Mouse (Mus musculus): Measurements from ENCODE around the gene Sycn. TPM values are rescaled to one million over a fixed set of nuclear protein-coding genes. Genes with fewer than 3 reads are reported as not detected.

Sycn gene
- total RNA-seq, 2 experiments from 2014 or later = not detected

- peak; percentile 60 for ATAC-seq (replicated peaks; ENCODE audit: poor library complexity, severe bottlenecking)
Measured at GRCm38 (mm10) chr7:28583570-28584344, 43.1 kb downstream of the Sycn start.

DNA sequence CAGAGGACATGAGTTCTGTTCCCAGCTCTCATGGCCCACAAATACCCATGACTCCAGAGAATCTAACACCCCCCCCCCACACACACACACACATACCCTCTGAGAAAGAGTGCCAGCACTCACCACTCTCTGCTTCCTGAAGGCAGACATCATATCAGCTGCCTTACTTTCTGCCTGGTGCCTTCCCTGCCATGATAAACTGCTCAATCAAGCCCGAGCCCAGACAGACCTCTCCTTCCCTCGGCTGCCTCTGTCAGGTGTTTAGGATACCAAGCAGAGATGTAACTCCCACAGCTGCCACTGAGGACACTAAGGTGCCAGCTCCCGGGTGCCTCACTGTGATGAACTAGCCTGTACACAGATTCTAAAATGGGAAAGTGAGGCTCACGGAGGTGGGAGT is 43.8 kb downstream of the Sycn start:
- no peak for ATAC-seq (replicated peaks; ENCODE audit: poor library complexity, severe bottlenecking)

DNA sequence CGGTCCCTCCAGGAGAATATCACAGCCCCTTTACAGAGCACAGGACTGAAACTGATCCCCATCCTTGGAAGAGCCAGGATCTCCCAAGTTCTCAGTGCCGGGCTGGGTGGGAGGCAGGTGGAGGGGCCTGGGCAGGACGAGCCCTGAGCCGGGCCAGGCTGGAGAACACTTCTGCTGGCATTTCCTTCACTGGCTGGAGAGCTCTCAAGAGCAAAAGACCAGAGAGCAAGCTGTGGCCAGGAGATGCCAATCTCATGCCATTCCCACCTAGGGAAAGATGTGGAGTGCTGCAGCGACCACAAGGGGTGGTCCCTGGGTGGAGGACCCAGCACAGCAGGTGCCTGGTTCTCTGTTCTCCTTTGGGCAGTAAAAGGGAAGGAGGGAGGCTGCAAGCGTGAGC is 44.3 kb downstream of the Sycn start:
- no peak for ATAC-seq (replicated peaks; ENCODE audit: poor library complexity, severe bottlenecking)

- ATAC-seq (replicated peaks; ENCODE audit: poor library complexity, severe bottlenecking) = peak; percentile 36; the same call in 1 of the 2 replicates
Measured at GRCm38 (mm10) chr7:28586663-28587411, 46.2 kb downstream of the Sycn start.

GRCm38 (mm10) chr7:28587644-28588043 is 47.0 kb downstream of the Sycn start:
- no peak for ATAC-seq (replicated peaks; ENCODE audit: poor library complexity, severe bottlenecking)

Other genes with a start within 250 kb of the Sycn start
- gene Selenov, start 249.7 kb upstream of the Sycn start, total RNA-seq (2014; fragmentation: Nextera tagmentation) = not detected in 2 replicates
- gene Selenov, start 249.7 kb upstream of the Sycn start, total RNA-seq (2017) = not detected in 2 replicates
- gene Dll3, start 238.6 kb upstream of the Sycn start, total RNA-seq (2014; fragmentation: Nextera tagmentation) = not detected in 2 replicates
- 0.10 TPM in 1 of 2 replicates, not detected in the other for gene Dll3, start 238.6 kb upstream of the Sycn start, total RNA-seq (2017)
- 60.1 and 83.1 TPM in 2 replicates for gene Timm50, start 228.8 kb upstream of the Sycn start, total RNA-seq (2014; fragmentation: Nextera tagmentation)
- 45.8 and 47.7 TPM in 2 replicates for gene Timm50, start 228.8 kb upstream of the Sycn start, total RNA-seq (2017)
- 72.1 and 81.1 TPM in 2 replicates for gene Supt5, start 202.1 kb upstream of the Sycn start, total RNA-seq (2014; fragmentation: Nextera tagmentation)
- 61.2 and 64.1 TPM in 2 replicates for gene Supt5, start 202.1 kb upstream of the Sycn start, total RNA-seq (2017)
- 4,181 and 4,473 TPM in 2 replicates for gene Rps16, start 190.2 kb upstream of the Sycn start, total RNA-seq (2014; fragmentation: Nextera tagmentation)
- 929 and 980 TPM in 2 replicates for gene Rps16, start 190.2 kb upstream of the Sycn start, total RNA-seq (2017)
- 4.1 and 6.1 TPM in 2 replicates for gene Plekhg2, start 168.3 kb upstream of the Sycn start, total RNA-seq (2014; fragmentation: Nextera tagmentation)
- gene Plekhg2, start 168.3 kb upstream of the Sycn start, total RNA-seq (2017) = 0.88 and 1.1 TPM in 2 replicates
- 37.1 and 55.8 TPM in 2 replicates for gene Zfp36, start 160.6 kb upstream of the Sycn start, total RNA-seq (2014; fragmentation: Nextera tagmentation)
- gene Zfp36, start 160.6 kb upstream of the Sycn start, total RNA-seq (2017) = 30.8 and 41.3 TPM in 2 replicates
- gene Med29, start 148.2 kb upstream of the Sycn start, total RNA-seq (2014; fragmentation: Nextera tagmentation) = 19.2 and 25.5 TPM in 2 replicates
- 16.7 and 18.5 TPM in 2 replicates for gene Med29, start 148.2 kb upstream of the Sycn start, total RNA-seq (2017)
- gene Paf1, start 147.9 kb upstream of the Sycn start, total RNA-seq (2014; fragmentation: Nextera tagmentation) = 97.6 and 111 TPM in 2 replicates
- gene Paf1, start 147.9 kb upstream of the Sycn start, total RNA-seq (2017) = 136 and 170 TPM in 2 replicates
- 420 and 510 TPM in 2 replicates for gene Gmfg, start 103.4 kb upstream of the Sycn start, total RNA-seq (2014; fragmentation: Nextera tagmentation)
- 682 and 721 TPM in 2 replicates for gene Gmfg, start 103.4 kb upstream of the Sycn start, total RNA-seq (2017)
- gene Lrfn1, start 88.9 kb upstream of the Sycn start, total RNA-seq (2014; fragmentation: Nextera tagmentation) = 0.80 and 1.7 TPM in 2 replicates
- 0.36 and 0.52 TPM in 2 replicates for gene Lrfn1, start 88.9 kb upstream of the Sycn start, total RNA-seq (2017)
- gene Ifnl2, start 30.4 kb upstream of the Sycn start, total RNA-seq (2014; fragmentation: Nextera tagmentation) = not detected in 2 replicates
- not detected in 2 replicates for gene Ifnl2, start 30.4 kb upstream of the Sycn start, total RNA-seq (2017)
- not detected in 2 replicates for gene Ifnl3, start 18.0 kb upstream of the Sycn start, total RNA-seq (2014; fragmentation: Nextera tagmentation)
- gene Ifnl3, start 18.0 kb upstream of the Sycn start, total RNA-seq (2017) = not detected in 2 replicates
- not detected in 2 replicates for gene Nccrp1, start 6.4 kb downstream of the Sycn start, total RNA-seq (2014; fragmentation: Nextera tagmentation)
- gene Nccrp1, start 6.4 kb downstream of the Sycn start, total RNA-seq (2017) = not detected in 2 replicates
- gene Samd4b, start 57.3 kb downstream of the Sycn start, total RNA-seq (2014; fragmentation: Nextera tagmentation) = 17.5 and 25.0 TPM in 2 replicates
- 3.4 and 3.9 TPM in 2 replicates for gene Samd4b, start 57.3 kb downstream of the Sycn start, total RNA-seq (2017)
- 3.2 and 3.7 TPM in 2 replicates for gene Pak4, start 57.3 kb downstream of the Sycn start, total RNA-seq (2014; fragmentation: Nextera tagmentation)
- gene Pak4, start 57.3 kb downstream of the Sycn start, total RNA-seq (2017) = 3.4 and 6.4 TPM in 2 replicates
- not detected in 2 replicates for gene Acp7, start 90.4 kb downstream of the Sycn start, total RNA-seq (2014; fragmentation: Nextera tagmentation)
- gene Acp7, start 90.4 kb downstream of the Sycn start, total RNA-seq (2017) = not detected in 2 replicates
- gene Fbxo27, start 152.0 kb downstream of the Sycn start, total RNA-seq (2014; fragmentation: Nextera tagmentation) = 4.3 TPM in 1 of 2 replicates, not detected in the other
- gene Fbxo27, start 152.0 kb downstream of the Sycn start, total RNA-seq (2017) = 0.17 TPM in 1 of 2 replicates, not detected in the other
- 1.3 and 3.3 TPM in 2 replicates for gene Fbxo17, start 175.9 kb downstream of the Sycn start, total RNA-seq (2014; fragmentation: Nextera tagmentation)
- 1.3 and 2.1 TPM in 2 replicates for gene Fbxo17, start 175.9 kb downstream of the Sycn start, total RNA-seq (2017)
- gene Mrps12, start 200.9 kb downstream of the Sycn start, total RNA-seq (2014; fragmentation: Nextera tagmentation) = 125 and 177 TPM in 2 replicates
- gene Mrps12, start 200.9 kb downstream of the Sycn start, total RNA-seq (2017) = 33.2 and 41.8 TPM in 2 replicates
- 19.6 and 21.6 TPM in 2 replicates for gene Sars2, start 201.1 kb downstream of the Sycn start, total RNA-seq (2014; fragmentation: Nextera tagmentation)
- gene Sars2, start 201.1 kb downstream of the Sycn start, total RNA-seq (2017) = 10.4 and 12.4 TPM in 2 replicates
- not detected in 2 replicates for gene Ccer2, start 215.3 kb downstream of the Sycn start, total RNA-seq (2014; fragmentation: Nextera tagmentation)
- not detected in 2 replicates for gene Ccer2, start 215.3 kb downstream of the Sycn start, total RNA-seq (2017)
- gene Sirt2, start 225.8 kb downstream of the Sycn start, total RNA-seq (2014; fragmentation: Nextera tagmentation) = 49.5 and 50.5 TPM in 2 replicates
- gene Sirt2, start 225.8 kb downstream of the Sycn start, total RNA-seq (2017) = 13.9 and 28.8 TPM in 2 replicates
- gene Nfkbib, start 226.6 kb downstream of the Sycn start, total RNA-seq (2014; fragmentation: Nextera tagmentation) = 22.0 and 36.0 TPM in 2 replicates
- 20.0 and 24.1 TPM in 2 replicates for gene Nfkbib, start 226.6 kb downstream of the Sycn start, total RNA-seq (2017)
- 67.9 and 72.3 TPM in 2 replicates for gene Rinl, start 248.1 kb downstream of the Sycn start, total RNA-seq (2014; fragmentation: Nextera tagmentation)
- gene Rinl, start 248.1 kb downstream of the Sycn start, total RNA-seq (2017) = 55.9 and 75.5 TPM in 2 replicates

Data from granulocyte monocyte progenitor cell, adult 5-6 weeks (primary cell).